Mouse (Mus musculus) 416B (cell line): ENCODE data around the gene Meig1.
"Not testable (repeated sequence)": the region's sequence is repeated elsewhere in the genome, so short reads cannot be mapped to it uniquely, and the experiment has no call there.

Experiments
- DNase-seq: peaks from one replicate; pipeline ENCODE4 v3.0.0; 2011; ENCODE audit warnings: low read depth

Meig1 gene

GRCm38 (mm10) chr2:3422548-3422947 lies at the start of gene Meig1:
Gene Meig1 (minus strand): TSS chr2:3422648.
- no peak for DNase-seq

- DNase-seq = no peak
These were observed 34.1 kb upstream of the Meig1 start for GRCm38 (mm10) chr2:3456590-3456989.

- peak; percentile 29 for DNase-seq
These were observed 30.6 kb upstream of the Meig1 start for GRCm38 (mm10) chr2:3453096-3453495.

GRCm38 (mm10) chr2:3449431-3449830 lies 27.0 kb upstream of the Meig1 start:
- DNase-seq = no peak

GRCm38 (mm10) chr2:3445984-3446383 lies 23.5 kb upstream of the Meig1 start:
- DNase-seq = no peak

GRCm38 (mm10) chr2:3444206-3444605 lies 21.8 kb upstream of the Meig1 start:
- DNase-seq = no peak

GRCm38 (mm10) chr2:3437956-3438355 lies 15.5 kb upstream of the Meig1 start:
- no peak for DNase-seq

- DNase-seq = no peak
These were observed 13.1 kb upstream of the Meig1 start for GRCm38 (mm10) chr2:3435369-3436061.

GRCm38 (mm10) chr2:3430956-3431355 lies 8.5 kb upstream of the Meig1 start:
- no peak for DNase-seq

- DNase-seq = no peak
These were observed 2.1 kb upstream of the Meig1 start for GRCm38 (mm10) chr2:3424579-3424910.

GRCm38 (mm10) chr2:3423841-3424578 lies 1.6 kb upstream of the Meig1 start, which contains the start of gene Dclre1c:
Gene Dclre1c (plus strand): TSS chr2:3424131.
- DNase-seq = peak; percentile 99

GRCm38 (mm10) chr2:3420157-3420556 lies 2.3 kb downstream of the Meig1 start:
- no peak for DNase-seq

- DNase-seq = peak; percentile 91
These were observed 3.5 kb downstream of the Meig1 start for GRCm38 (mm10) chr2:3418883-3419431.

- no peak for DNase-seq
These were observed 6.8 kb downstream of the Meig1 start for GRCm38 (mm10) chr2:3415676-3416075.

GRCm38 (mm10) chr2:3414241-3414640 lies 8.2 kb downstream of the Meig1 start:
- peak; percentile 77 for DNase-seq

GRCm38 (mm10) chr2:3407756-3408155 lies 14.7 kb downstream of the Meig1 start:
- no peak for DNase-seq

- no peak for DNase-seq
These were observed 16.5 kb downstream of the Meig1 start for GRCm38 (mm10) chr2:3405981-3406380.

GRCm38 (mm10) chr2:3397110-3397509 lies 25.3 kb downstream of the Meig1 start, which contains the start of gene Olah:
Gene Olah (minus strand): TSS chr2:3397210.
- not testable (repeated sequence) for DNase-seq

GRCm38 (mm10) chr2:3391945-3392344 lies 30.5 kb downstream of the Meig1 start:
- DNase-seq = no peak

- no peak for DNase-seq
These were observed 35.2 kb downstream of the Meig1 start for GRCm38 (mm10) chr2:3387105-3387860.

GRCm38 (mm10) chr2:3365127-3365526 lies 57.3 kb downstream of the Meig1 start:
- no peak for DNase-seq

- DNase-seq = no peak
These were observed 61.4 kb downstream of the Meig1 start for GRCm38 (mm10) chr2:3361067-3361466.
